Mouse (Mus musculus) stomach, embryonic 16.5 days (tissue): ENCODE data around the gene App. TPM values are rescaled to one million over a fixed set of nuclear protein-coding genes. Genes with fewer than 3 reads are reported as not detected.
A peak's percentile ranks its signal among the peaks of the same experiment; 100 is the strongest.

Source experiments
- ATAC-seq: fragments of 200-750 bp; cut with Nextera tagmentation; 2 replicates; pipeline ENCODE4 v1.8.0; 2017; ENCODE audit warnings: moderate number of reproducible peaks, moderate TSS enrichment; ENCODE audit not compliant: insufficient read depth, low FRiP score
- H3K27ac ChIP-seq: fragments of 300-500 bp; sonication (generic); 2 replicates; pipeline ENCODE4 v1.5.1; 2014; ENCODE audit warnings: low read length
- H3K27me3 ChIP-seq: fragments of 300-500 bp; sonication (generic); 2 replicates; pipeline ENCODE4 v1.6.1; 2014; ENCODE audit warnings: low read length, control low read depth, mixed read lengths; ENCODE audit not compliant: control insufficient read depth, insufficient read depth
- H3K36me3 ChIP-seq: fragments of 300-500 bp; sonication (generic); 2 replicates; pipeline ENCODE4 v1.6.1; 2014; ENCODE audit warnings: low read length; ENCODE audit not compliant: control insufficient read depth, insufficient read depth
- H3K4me1 ChIP-seq: fragments of 300-500 bp; sonication (generic); 2 replicates; pipeline ENCODE4 v1.6.1; 2014; ENCODE audit warnings: low read length, control low read depth, mixed read lengths; ENCODE audit not compliant: control insufficient read depth, insufficient read depth
- H3K4me2 ChIP-seq: fragments of 300-500 bp; sonication (generic); 2 replicates; pipeline ENCODE4 v1.6.1; 2014; ENCODE audit warnings: low read depth, low read length, mixed read lengths
- H3K4me3 ChIP-seq: fragments of 300-500 bp; sonication (generic); replicated peaks from 2 replicates; pipeline ENCODE4 v1.5.1; 2014; ENCODE audit warnings: mild to moderate bottlenecking, low read length
- H3K9ac ChIP-seq: fragments of 300-500 bp; sonication (generic); 2 replicates; pipeline ENCODE4 v1.6.1; 2014; ENCODE audit warnings: low read length
- H3K9me3 ChIP-seq: fragments of 300-500 bp; sonication (generic); replicated peaks from 2 replicates; pipeline ENCODE4 v1.6.1; 2016; ENCODE audit warnings: low read length, control low read depth; ENCODE audit not compliant: control insufficient read depth
- WGBS: fragments of 180-500 bp; shearing (Covaris S2); extraction: QIAGEN DNeasy Blood & Tissue Kit; methylation state at CpG from one replicate; pipeline ENCODE4 v1.1.7; 2014; 5-methylcytosine and 5-hydroxymethylcytosine counted together
- polyA plus RNA-seq: library from polyadenylated mRNA; unstranded; fragments of >200 nt; fragmentation: Nextera tagmentation; extraction: Ambion mirVana; gene quantifications from 2 replicates; pipeline ENCODE4 v1.2.1, GENCODE M21; 2015

Gene App
- polyA plus RNA-seq, 1 experiment from 2014 or later = 198 TPM

- Histone ChIP-seq H3K36me3 (0 out of 2 replicates have a peak, but pooled peaks cover 8% of the 10 kb centered on the region), H3K27me3 (no peaks in the 10 kb centered on the region), H3K4me3 (no peak overlapping the region), H3K27ac (no peak overlapping the region), H3K9me3 (no peaks in the 10 kb centered on the region), H3K4me1 (no peaks in the 10 kb centered on the region), H3K4me2 (no peak overlapping the region), H3K9ac (no peak overlapping the region)
- no peak for ATAC-seq
- WGBS = 78% methylated on average over 1 of the region's 1 CpGs
Measured at GRCm38 (mm10) chr16:85117541-85117940, 56.0 kb downstream of the App start.

GRCm38 (mm10) chr16:85115837-85116236 lies 57.7 kb downstream of the App start:
- Histone ChIP-seq H3K27me3 (no peaks in the 10 kb centered on the region), H3K27ac (no peak overlapping the region), H3K36me3 (0 out of 2 replicates have a peak, but pooled peaks cover 8% of the 10 kb centered on the region), H3K4me3 (no peak overlapping the region), H3K4me1 (no peaks in the 10 kb centered on the region), H3K9me3 (no peaks in the 10 kb centered on the region), H3K9ac (no peak overlapping the region), H3K4me2 (no peak overlapping the region)
- ATAC-seq = no peak
- 88% methylated on average over 5 of the region's 5 CpGs for WGBS

- no peak overlapping the region for H3K9ac ChIP-seq
- H3K4me3 ChIP-seq = no peak overlapping the region
- WGBS = 97% methylated on average over 1 of the region's 1 CpGs
- H3K27ac ChIP-seq = no peak overlapping the region
- 0 out of 2 replicates have a peak, but pooled peaks cover 8% of the 10 kb centered on the region for H3K36me3 ChIP-seq
- H3K27me3 ChIP-seq = no peaks in the 10 kb centered on the region
- no peaks in the 10 kb centered on the region for H3K9me3 ChIP-seq
- ATAC-seq = no peak
- no peaks in the 10 kb centered on the region for H3K4me1 ChIP-seq
- H3K4me2 ChIP-seq = no peak overlapping the region
Measured at GRCm38 (mm10) chr16:85114742-85115141, 58.8 kb downstream of the App start.

GRCm38 (mm10) chr16:85113941-85114340 lies 59.6 kb downstream of the App start:
- ATAC-seq = no peak
- WGBS = 80% methylated on average over 2 of the region's 2 CpGs

GRCm38 (mm10) chr16:85112254-85112653 lies 61.3 kb downstream of the App start:
- 76% methylated on average over 2 of the region's 2 CpGs for WGBS
- ATAC-seq = no peak

More at GRCm38 (mm10) chr16:85113941-85114340, 59.6 kb downstream of the App start:
- Histone ChIP-seq H3K4me2 (no peak overlapping the region), H3K4me1 (no peaks in the 10 kb centered on the region), H3K9me3 (no peaks in the 10 kb centered on the region), H3K27ac (no peak overlapping the region), H3K9ac (no peak overlapping the region), H3K27me3 (no peaks in the 10 kb centered on the region), H3K4me3 (no peak overlapping the region), H3K36me3 (0 out of 2 replicates have a peak, but pooled peaks cover 4% of the 10 kb centered on the region)

GRCm38 (mm10) chr16:85110428-85110827 lies 63.1 kb downstream of the App start:
- H3K27ac ChIP-seq = no peak overlapping the region
- no peaks in the 10 kb centered on the region for H3K36me3 ChIP-seq
- ATAC-seq = no peak
- no peak overlapping the region for H3K9ac ChIP-seq
- H3K9me3 ChIP-seq = no peaks in the 10 kb centered on the region
- no peaks in the 10 kb centered on the region for H3K4me1 ChIP-seq
- H3K4me3 ChIP-seq = no peak overlapping the region
- WGBS = 71% methylated on average over 13 of the region's 13 CpGs
- no peak overlapping the region for H3K4me2 ChIP-seq
- H3K27me3 ChIP-seq = no peaks in the 10 kb centered on the region

More at GRCm38 (mm10) chr16:85112254-85112653, 61.3 kb downstream of the App start:
- no peak overlapping the region for H3K4me3 ChIP-seq
- no peak overlapping the region for H3K4me2 ChIP-seq
- H3K9me3 ChIP-seq = no peaks in the 10 kb centered on the region
- H3K27ac ChIP-seq = no peak overlapping the region
- no peak overlapping the region for H3K9ac ChIP-seq
- no peaks in the 10 kb centered on the region for H3K4me1 ChIP-seq
- no peaks in the 10 kb centered on the region for H3K36me3 ChIP-seq
- no peaks in the 10 kb centered on the region for H3K27me3 ChIP-seq

GRCm38 (mm10) chr16:85108486-85108885 lies 65.1 kb downstream of the App start:
- no peak overlapping the region for H3K4me3 ChIP-seq
- 89% methylated on average over 7 of the region's 7 CpGs for WGBS
- no peak for ATAC-seq

GRCm38 (mm10) chr16:85106644-85107323 lies 66.8 kb downstream of the App start:
- no peak for ATAC-seq
- Histone ChIP-seq H3K9me3 (no peaks in the 10 kb centered on the region), H3K36me3 (peaks cover 3% of the 10 kb centered on the region), H3K9ac (no peak overlapping the region), H3K27me3 (no peaks in the 10 kb centered on the region), H3K4me3 (no peak overlapping the region), H3K4me1 (no peaks in the 10 kb centered on the region), H3K27ac (no peak overlapping the region), H3K4me2 (no peak overlapping the region)
- 81% methylated on average over 9 of the region's 9 CpGs for WGBS

More at GRCm38 (mm10) chr16:85108486-85108885, 65.1 kb downstream of the App start:
- no peak overlapping the region for H3K4me2 ChIP-seq
- 0 out of 2 replicates have a peak overlapping the region, but pooled peaks have one; percentile 28 for H3K27ac ChIP-seq
- no peaks in the 10 kb centered on the region for H3K36me3 ChIP-seq
- H3K9me3 ChIP-seq = no peaks in the 10 kb centered on the region
- H3K27me3 ChIP-seq = no peaks in the 10 kb centered on the region
- H3K4me1 ChIP-seq = no peaks in the 10 kb centered on the region
- no peak overlapping the region for H3K9ac ChIP-seq

GRCm38 (mm10) chr16:85105603-85106002 lies 68.0 kb downstream of the App start:
- 71% methylated on average over 4 of the region's 4 CpGs for WGBS
- H3K27me3 ChIP-seq = no peaks in the 10 kb centered on the region
- no peak overlapping the region for H3K27ac ChIP-seq
- no peaks in the 10 kb centered on the region for H3K9me3 ChIP-seq
- H3K9ac ChIP-seq = no peak overlapping the region
- no peak overlapping the region for H3K4me2 ChIP-seq
- peaks cover 3% of the 10 kb centered on the region for H3K36me3 ChIP-seq
- no peak for ATAC-seq
- no peaks in the 10 kb centered on the region for H3K4me1 ChIP-seq
- no peak overlapping the region for H3K4me3 ChIP-seq
